Comparison of ENCODE assay signal across 32 mouse cellular contexts in genomic region chr6:97839568-97839967, GRCm38 (mm10).
"Had no signal": no experiment of that assay in that cellular context is flagged by ENCODE, and none has a peak within 500 bp of the region (broad histone marks: within the 10 kb centered on the region; RNA-seq: fewer than 3 reads in every experiment).

No protein-coding gene starts in this region.

- DNase-seq: heart, postnatal 10 days; heart, postnatal 14 days; heart, postnatal 36 days; heart, postnatal 4 days; kidney, adult 11 months; kidney, adult 18-20 months; kidney, adult 2 months; kidney, adult 8-10 months; kidney, adult 9 months; kidney, postnatal 10 days; kidney, postnatal 14 days; kidney, postnatal 25 days; kidney, postnatal 36 days; kidney, postnatal 4 days; layer of hippocampus, adult 9-11 months; layer of hippocampus, postnatal 36 days had no signal

- H3K9ac ChIP-seq: heart, embryonic 12.5 days; heart, embryonic 13.5 days; heart, embryonic 15.5 days; hindbrain, embryonic 12.5 days; hindbrain, embryonic 13.5 days; hindbrain, embryonic 14.5 days; hindbrain, embryonic 15.5 days; intestine, embryonic 15.5 days; kidney, embryonic 15.5 days had no signal

- H3K27me3 ChIP-seq: heart, embryonic 12.5 days; heart, embryonic 13.5 days; heart, embryonic 15.5 days; hindbrain, embryonic 12.5 days; hindbrain, embryonic 15.5 days; intestine, embryonic 15.5 days; kidney, embryonic 15.5 days had no signal

- H3K4me2 ChIP-seq: heart, embryonic 11.5 days; heart, embryonic 12.5 days; heart, embryonic 13.5 days; heart, embryonic 15.5 days; hindbrain, embryonic 12.5 days; hindbrain, embryonic 13.5 days; hindbrain, embryonic 14.5 days; hindbrain, embryonic 15.5 days; intestine, embryonic 15.5 days; kidney, embryonic 15.5 days had no signal

- H3K4me3 ChIP-seq: heart, embryonic 10.5 days; heart, embryonic 12.5 days; heart, embryonic 13.5 days; heart, embryonic 15.5 days; hindbrain, embryonic 10.5 days; hindbrain, embryonic 12.5 days; hindbrain, embryonic 13.5 days; hindbrain, embryonic 15.5 days; intestine, embryonic 15.5 days; kidney, embryonic 15.5 days; layer of hippocampus, adult 2 months; left cerebral cortex, adult 2 months had no signal

- H3K36me3 ChIP-seq: heart, embryonic 10.5 days; heart, embryonic 12.5 days; heart, embryonic 13.5 days; heart, embryonic 15.5 days; hindbrain, embryonic 10.5 days; hindbrain, embryonic 12.5 days; hindbrain, embryonic 13.5 days; hindbrain, embryonic 15.5 days; intestine, embryonic 15.5 days; kidney, embryonic 15.5 days had no signal

- H3K4me1 ChIP-seq: hindbrain, embryonic 10.5 days; hindbrain, embryonic 12.5 days; hindbrain, embryonic 13.5 days; hindbrain, embryonic 15.5 days; intestine, embryonic 15.5 days; kidney, embryonic 15.5 days had no signal

- H3K27ac ChIP-seq: heart, embryonic 10.5 days; heart, embryonic 13.5 days; heart, embryonic 15.5 days; hindbrain, embryonic 10.5 days; hindbrain, embryonic 12.5 days; hindbrain, embryonic 13.5 days; hindbrain, embryonic 14.5 days; hindbrain, embryonic 15.5 days; hindbrain, postnatal 0 days; intestine, embryonic 15.5 days; kidney, embryonic 15.5 days; kidney, postnatal 0 days; layer of hippocampus, adult 2 months; left cerebral cortex, adult 2 months had no signal

- H3K9me3 ChIP-seq: heart, embryonic 10.5 days; heart, embryonic 12.5 days; heart, embryonic 13.5 days; heart, embryonic 15.5 days; hindbrain, embryonic 10.5 days; hindbrain, embryonic 12.5 days; hindbrain, embryonic 13.5 days; hindbrain, embryonic 15.5 days; intestine, embryonic 15.5 days; kidney, embryonic 15.5 days had no signal
